Mouse (Mus musculus): ENCODE data around the gene Akr1cl.

Gene Akr1cl

GRCm38 (mm10) chr1:65004526-65004925 lies 28.0 kb downstream of the Akr1cl start:
- ATAC-seq (ENCODE audit: insufficient number of reproducible peaks, low FRiP score, low TSS enrichment): no peak

GRCm38 (mm10) chr1:64993206-64993605 lies 39.4 kb downstream of the Akr1cl start:
- peak; percentile 93 for ATAC-seq (ENCODE audit: insufficient number of reproducible peaks, low FRiP score, low TSS enrichment)

GRCm38 (mm10) chr1:64988176-64988575 lies 44.4 kb downstream of the Akr1cl start:
- ATAC-seq (ENCODE audit: insufficient number of reproducible peaks, low FRiP score, low TSS enrichment): no peak

GRCm38 (mm10) chr1:64986120-64986519 lies 46.4 kb downstream of the Akr1cl start:
- ATAC-seq (ENCODE audit: insufficient number of reproducible peaks, low FRiP score, low TSS enrichment): no peak

GRCm38 (mm10) chr1:64983247-64983646 lies 49.3 kb downstream of the Akr1cl start:
- no peak for ATAC-seq (ENCODE audit: insufficient number of reproducible peaks, low FRiP score, low TSS enrichment)

- no peak for ATAC-seq (ENCODE audit: insufficient number of reproducible peaks, low FRiP score, low TSS enrichment)
These were observed 54.2 kb downstream of the Akr1cl start for GRCm38 (mm10) chr1:64978321-64978799.

GRCm38 (mm10) chr1:64975346-64975745 lies 57.2 kb downstream of the Akr1cl start:
- no peak for ATAC-seq (ENCODE audit: insufficient number of reproducible peaks, low FRiP score, low TSS enrichment)

- ATAC-seq (ENCODE audit: insufficient number of reproducible peaks, low FRiP score, low TSS enrichment): no peak
These were observed 61.9 kb downstream of the Akr1cl start for GRCm38 (mm10) chr1:64970685-64971084.
